Mouse (Mus musculus) hindbrain, embryonic 12.5 days (tissue): ENCODE measurements at regions not wholly inside any gene's neighbourhood (a gene's known extent, or its start where the extent isn't known, plus 50 kb on each side); places are given as distances from the start of the nearest gene placed in this dataset.

Experiments used
- ATAC-seq: fragments of 200-750 bp; cut with Nextera tagmentation; 2 replicates; pipeline ENCODE4 v1.8.0; 2017; ENCODE audit warnings: moderate TSS enrichment; ENCODE audit not compliant: low FRiP score
- H3K27ac ChIP-seq: fragments of 300-500 bp; sonication (generic); 2 replicates; pipeline ENCODE4 v1.5.1; 2016; ENCODE audit warnings: mild to moderate bottlenecking
- H3K27me3 ChIP-seq: fragments of 300-500 bp; sonication (generic); 2 replicates; pipeline ENCODE4 v1.6.1; 2016; ENCODE audit warnings: mild to moderate bottlenecking
- H3K36me3 ChIP-seq: fragments of 300-500 bp; sonication (generic); 2 replicates; pipeline ENCODE4 v1.6.1; 2016; ENCODE audit warnings: mild to moderate bottlenecking
- H3K4me1 ChIP-seq: fragments of 300-500 bp; sonication (generic); 2 replicates; pipeline ENCODE4 v1.6.1; 2016
- H3K4me2 ChIP-seq: fragments of 300-500 bp; sonication (generic); replicated peaks from 2 replicates; pipeline ENCODE4 v1.6.1; 2016; ENCODE audit warnings: mild to moderate bottlenecking
- H3K4me3 ChIP-seq: fragments of 300-500 bp; sonication (generic); 2 replicates; pipeline ENCODE4 v1.5.1; 2016; ENCODE audit warnings: mild to moderate bottlenecking
- H3K9ac ChIP-seq: fragments of 300-500 bp; sonication (generic); 2 replicates; pipeline ENCODE4 v1.6.1; 2016; ENCODE audit warnings: mild to moderate bottlenecking, moderate library complexity
- H3K9me3 ChIP-seq: fragments of 300-500 bp; sonication (generic); replicated peaks from 2 replicates; pipeline ENCODE4 v1.6.1; 2016; ENCODE audit warnings: mild to moderate bottlenecking
- WGBS: fragments of 180-500 bp; shearing (Covaris S2); methylation state at CpG from one replicate; pipeline ENCODE4 v1.1.7; 2016; 5-methylcytosine and 5-hydroxymethylcytosine counted together

GRCm38 (mm10) chr9:41697611-41698467, 426.3 kb downstream of the Sorl1 start:
- Histone ChIP-seq H3K4me2 (peak overlapping the region; percentile 5; the same call in 1 of the 2 replicates), H3K27me3 (no peaks in the 10 kb centered on the region), H3K27ac (peak overlapping the region; percentile 79), H3K36me3 (no peaks in the 10 kb centered on the region), H3K4me3 (no peak overlapping the region), H3K9me3 (no peaks in the 10 kb centered on the region), H3K9ac (0 out of 2 replicates have a peak overlapping the region, but pooled peaks have one; percentile 28), H3K4me1 (peaks cover 40% of the 10 kb centered on the region)
- 22% methylated on average over 24 of the region's 24 CpGs for WGBS
- ATAC-seq, result peak; percentile 83

- no peaks in the 10 kb centered on the region for H3K27me3 ChIP-seq
- H3K4me3 ChIP-seq, result no peak overlapping the region
- H3K36me3 ChIP-seq, result no peaks in the 10 kb centered on the region
- H3K4me1 ChIP-seq, result peaks cover 40% of the 10 kb centered on the region
- ATAC-seq, result peak; percentile 23; the same call in 1 of the 2 replicates
- 0 out of 2 replicates have a peak overlapping the region, but pooled peaks have one; percentile 5 for H3K4me2 ChIP-seq
- no peaks in the 10 kb centered on the region for H3K9me3 ChIP-seq
- peak overlapping the region; percentile 79 for H3K27ac ChIP-seq
- H3K9ac ChIP-seq, result no peak overlapping the region
These were observed 426.9 kb downstream of the Sorl1 start for GRCm38 (mm10) chr9:41697160-41697559.

GRCm38 (mm10) chr9:41682911-41683310, 441.2 kb downstream of the Sorl1 start:
- H3K4me3 ChIP-seq, result no peak overlapping the region
- H3K4me1 ChIP-seq, result no peaks in the 10 kb centered on the region
- ATAC-seq, result no peak
- no peaks in the 10 kb centered on the region for H3K36me3 ChIP-seq
- H3K9me3 ChIP-seq, result no peaks in the 10 kb centered on the region
- 82% methylated on average over 1 of the region's 1 CpGs for WGBS
- no peak overlapping the region for H3K9ac ChIP-seq
- H3K27ac ChIP-seq, result no peak overlapping the region
- no peak overlapping the region for H3K4me2 ChIP-seq
- H3K27me3 ChIP-seq, result no peaks in the 10 kb centered on the region

- ATAC-seq, result no peak
- H3K4me2 ChIP-seq, result no peak overlapping the region
- no peaks in the 10 kb centered on the region for H3K27me3 ChIP-seq
- H3K27ac ChIP-seq, result no peak overlapping the region
- no peaks in the 10 kb centered on the region for H3K4me1 ChIP-seq
- H3K4me3 ChIP-seq, result no peak overlapping the region
- 87% methylated on average over 2 of the region's 2 CpGs for WGBS
- H3K9ac ChIP-seq, result no peak overlapping the region
- H3K9me3 ChIP-seq, result no peaks in the 10 kb centered on the region
- H3K36me3 ChIP-seq, result no peaks in the 10 kb centered on the region
These were observed 448.4 kb downstream of the Sorl1 start for GRCm38 (mm10) chr9:41675656-41676055.

GRCm38 (mm10) chr9:41672958-41673357, 451.1 kb downstream of the Sorl1 start:
- 80% methylated on average over 2 of the region's 2 CpGs for WGBS

GRCm38 (mm10) chr9:41668741-41669140, 455.4 kb downstream of the Sorl1 start:
- no peaks in the 10 kb centered on the region for H3K9me3 ChIP-seq
- H3K4me2 ChIP-seq, result no peak overlapping the region
- ATAC-seq, result no peak
- H3K4me3 ChIP-seq, result no peak overlapping the region
- whole genome bisulfite sequencing, result 84% methylated on average over 1 of the region's 1 CpGs
- no peak overlapping the region for H3K9ac ChIP-seq
- no peak overlapping the region for H3K27ac ChIP-seq
- no peaks in the 10 kb centered on the region for H3K27me3 ChIP-seq
- H3K4me1 ChIP-seq, result no peaks in the 10 kb centered on the region
- H3K36me3 ChIP-seq, result no peaks in the 10 kb centered on the region

More at GRCm38 (mm10) chr9:41672958-41673357, 451.1 kb downstream of the Sorl1 start:
- H3K9ac ChIP-seq, result no peak overlapping the region
- no peaks in the 10 kb centered on the region for H3K4me1 ChIP-seq
- no peaks in the 10 kb centered on the region for H3K9me3 ChIP-seq
- no peaks in the 10 kb centered on the region for H3K27me3 ChIP-seq
- no peak for ATAC-seq
- H3K4me2 ChIP-seq, result no peak overlapping the region
- H3K4me3 ChIP-seq, result no peak overlapping the region
- no peak overlapping the region for H3K27ac ChIP-seq
- no peaks in the 10 kb centered on the region for H3K36me3 ChIP-seq

DNA sequence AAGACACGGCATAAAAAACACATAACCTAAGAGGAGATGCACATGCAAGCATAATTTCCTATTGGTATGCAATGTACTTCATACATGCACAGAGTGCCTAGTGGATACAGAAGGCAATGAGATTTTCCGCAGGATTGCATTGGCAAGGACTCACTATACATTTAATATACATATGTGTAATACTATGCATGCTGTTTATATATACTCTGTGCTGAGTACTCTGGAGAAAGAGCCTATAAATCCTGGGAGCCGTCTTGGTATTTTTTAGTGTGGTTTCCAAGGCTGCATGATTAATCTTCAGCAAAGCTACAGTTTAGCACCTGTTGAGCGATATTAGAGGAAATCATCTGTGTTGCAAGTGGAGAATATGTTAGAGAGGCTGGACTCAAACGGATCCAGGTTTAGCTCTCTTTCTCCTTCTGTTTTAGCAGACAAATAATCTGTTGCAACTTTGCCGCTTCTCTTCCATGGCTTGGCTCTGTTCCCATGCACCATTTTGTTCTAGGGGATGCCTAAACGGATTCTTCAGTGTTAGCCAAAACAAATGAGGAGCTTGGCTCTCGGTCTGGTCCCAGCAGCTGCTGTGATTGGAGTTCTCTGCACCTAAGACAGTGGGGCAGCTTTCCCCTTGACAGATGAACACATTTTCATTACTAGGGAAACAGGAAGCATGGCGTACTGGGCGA, 459.0 kb downstream of the Sorl1 start:
- Histone ChIP-seq H3K36me3 (no peaks in the 10 kb centered on the region), H3K4me2 (no peak overlapping the region), H3K27ac (no peak overlapping the region), H3K9ac (no peak overlapping the region), H3K4me1 (no peaks in the 10 kb centered on the region), H3K27me3 (no peaks in the 10 kb centered on the region), H3K9me3 (no peaks in the 10 kb centered on the region), H3K4me3 (no peak overlapping the region)
- 83% methylated on average over 10 of the region's 10 CpGs for WGBS
- no peak for ATAC-seq

GRCm38 (mm10) chr9:41660576-41660975, 463.5 kb downstream of the Sorl1 start:
- ATAC-seq, result no peak
- Histone ChIP-seq H3K36me3 (no peaks in the 10 kb centered on the region), H3K4me3 (no peak overlapping the region), H3K27ac (no peak overlapping the region), H3K9ac (no peak overlapping the region), H3K4me2 (no peak overlapping the region), H3K4me1 (no peaks in the 10 kb centered on the region), H3K27me3 (no peaks in the 10 kb centered on the region), H3K9me3 (no peaks in the 10 kb centered on the region)
- 93% methylated on average over 5 of the region's 5 CpGs for WGBS

GRCm38 (mm10) chr9:41660011-41660410, 464.1 kb downstream of the Sorl1 start:
- Histone ChIP-seq H3K27me3 (no peaks in the 10 kb centered on the region), H3K4me1 (no peaks in the 10 kb centered on the region), H3K36me3 (no peaks in the 10 kb centered on the region), H3K4me2 (no peak overlapping the region), H3K9ac (no peak overlapping the region), H3K9me3 (no peaks in the 10 kb centered on the region), H3K4me3 (no peak overlapping the region), H3K27ac (no peak overlapping the region)
- 69% methylated on average over 5 of the region's 5 CpGs for WGBS
- no peak for ATAC-seq

DNA sequence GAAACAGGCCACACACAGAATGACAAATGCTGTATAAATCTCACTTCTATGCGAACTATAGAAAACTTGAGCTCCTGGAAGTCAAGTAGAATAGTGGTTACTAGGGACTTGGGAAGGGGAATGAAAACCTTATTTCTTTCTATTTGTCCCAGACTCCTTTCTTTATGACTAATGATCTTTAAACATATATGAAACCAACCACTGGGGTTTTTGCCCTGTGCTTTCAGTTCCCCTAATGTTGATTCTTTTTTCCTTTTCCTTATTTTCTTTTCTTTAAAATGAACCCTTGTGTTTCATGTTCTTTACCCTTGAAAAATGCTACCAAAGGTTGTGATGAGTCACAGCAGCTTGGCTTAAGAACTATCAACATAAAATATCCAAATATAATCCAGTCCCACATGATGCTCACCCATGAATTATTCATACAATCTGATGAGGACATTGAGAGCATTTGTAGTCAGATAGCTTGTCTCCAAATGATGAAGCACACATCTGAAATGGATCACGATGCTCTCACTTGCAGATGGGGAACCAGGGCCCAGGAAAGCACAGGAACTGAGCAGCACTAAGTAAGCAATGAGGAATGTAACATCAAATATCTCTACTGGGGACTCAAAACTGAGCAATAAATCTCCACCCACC, 470.2 kb upstream of the Ubash3b start:
- H3K27me3 ChIP-seq, result no peaks in the 10 kb centered on the region
- no peak overlapping the region for H3K9ac ChIP-seq
- 62% methylated on average over 2 of the region's 2 CpGs for WGBS
- no peaks in the 10 kb centered on the region for H3K4me1 ChIP-seq
- H3K27ac ChIP-seq, result no peak overlapping the region
- no peaks in the 10 kb centered on the region for H3K36me3 ChIP-seq
- ATAC-seq, result no peak
- H3K4me3 ChIP-seq, result no peak overlapping the region
- no peaks in the 10 kb centered on the region for H3K9me3 ChIP-seq
- no peak overlapping the region for H3K4me2 ChIP-seq

GRCm38 (mm10) chr9:41621341-41621740, 459.8 kb upstream of the Ubash3b start:
- Histone ChIP-seq H3K27me3 (no peaks in the 10 kb centered on the region), H3K4me2 (no peak overlapping the region), H3K27ac (no peak overlapping the region), H3K9ac (no peak overlapping the region), H3K9me3 (no peaks in the 10 kb centered on the region), H3K36me3 (no peaks in the 10 kb centered on the region), H3K4me1 (no peaks in the 10 kb centered on the region), H3K4me3 (no peak overlapping the region)
- ATAC-seq, result no peak
- 65% methylated on average over 8 of the region's 8 CpGs for WGBS

DNA sequence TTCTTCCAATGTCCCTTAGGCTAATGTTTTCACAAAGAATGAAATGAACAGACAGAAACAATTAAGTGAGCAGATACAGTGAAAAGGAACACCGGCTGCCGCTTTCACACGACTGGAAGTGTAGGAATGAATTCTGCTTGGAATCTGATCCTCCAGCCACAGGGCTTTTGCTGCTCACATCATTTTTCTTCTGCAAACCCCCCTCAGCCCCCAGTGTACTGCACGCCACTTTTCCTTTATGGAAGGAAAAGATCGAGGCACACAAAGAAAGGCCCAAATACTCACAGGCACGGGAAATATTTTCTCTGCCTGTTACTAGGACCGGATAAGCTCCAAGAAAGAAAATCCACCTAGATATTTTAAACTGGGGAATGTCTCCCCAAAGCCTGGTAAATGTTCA, 452.5 kb upstream of the Ubash3b start:
- no peak for ATAC-seq
- Histone ChIP-seq H3K4me1 (peaks cover 44% of the 10 kb centered on the region), H3K4me2 (no peak overlapping the region), H3K36me3 (no peaks in the 10 kb centered on the region), H3K9ac (no peak overlapping the region), H3K27ac (peak overlapping the region; percentile 96), H3K4me3 (no peak overlapping the region), H3K27me3 (no peaks in the 10 kb centered on the region), H3K9me3 (no peaks in the 10 kb centered on the region)
- 25% methylated on average over 7 of the region's 7 CpGs for WGBS
